Mouse (Mus musculus): ENCODE measurements around the gene Afg1l. TPM values are rescaled to one million over a fixed set of nuclear protein-coding genes. Genes with fewer than 3 reads are reported as not detected.
A peak's percentile ranks its signal among the peaks of the same experiment; 100 is the strongest.

Afg1l gene
- total RNA-seq, 2 experiments from 2014 or later, result 5.0 to 5.3 TPM

GRCm38 (mm10) chr10:42306422-42306821, 171.9 kb downstream of the Afg1l start:
- no peak for DNase-seq
- intact Hi-C loops (cut with DNase I), result loop anchor here (5.0 to 10.0 kb wide), 2 partner anchors 431 to 638 kb away; no protein-coding TSS in a partner anchor

GRCm38 (mm10) chr10:42300805-42301204, 177.6 kb downstream of the Afg1l start:
- intact Hi-C loops (cut with DNase I), result loop anchor here (10.0 kb wide), 1 partner anchor 644 kb away; no protein-coding TSS in a partner anchor
- DNase-seq, result no peak

DNA sequence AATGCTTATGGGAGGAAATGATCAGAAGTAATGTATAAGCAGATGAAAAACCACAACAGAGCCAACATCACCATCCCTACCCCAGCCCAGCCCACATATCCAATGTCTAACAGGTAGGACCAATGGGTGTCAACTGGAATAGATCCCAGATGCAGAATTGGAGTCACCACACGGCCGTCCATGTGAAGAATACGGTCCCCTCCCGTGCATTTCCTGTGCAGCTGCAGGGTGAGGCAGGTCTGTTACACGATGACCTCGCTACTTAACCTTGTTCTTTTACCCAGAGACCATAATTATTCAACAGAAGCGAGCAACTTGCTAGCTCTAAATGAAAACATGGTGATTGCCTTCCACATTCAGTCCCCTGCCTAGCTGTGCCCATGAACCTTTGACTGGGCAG, 178.4 kb downstream of the Afg1l start:
- intact Hi-C loops (cut with DNase I), result loop anchor here (10.0 kb wide), 3 partner anchors 605 to 785 kb away; partner anchors contain the start of gene Cd164
- DNase-seq, result no peak

DNA sequence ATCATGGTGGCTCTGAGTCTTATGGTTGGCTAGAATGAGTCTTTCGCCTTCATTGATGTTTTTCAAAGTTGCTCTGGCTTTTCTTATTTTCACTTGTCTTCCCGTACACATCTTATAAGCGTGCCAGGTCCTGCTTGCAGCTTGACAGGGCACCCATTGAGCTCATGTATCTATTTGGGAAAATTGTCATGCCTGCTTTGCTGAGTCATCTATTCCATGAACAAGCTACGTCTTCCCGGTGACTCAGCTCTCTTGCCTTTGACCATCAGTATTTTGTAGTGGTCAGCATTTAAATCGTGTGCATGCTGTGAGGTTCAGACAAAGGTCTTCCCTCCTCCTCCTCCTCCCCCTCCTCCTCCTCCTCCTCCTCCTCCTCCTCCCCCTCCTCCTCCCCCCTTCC, 178.9 kb downstream of the Afg1l start:
- DNase-seq, result no peak
- intact Hi-C loops (cut with DNase I), result loop anchor here (10.0 kb wide), 2 partner anchors 605 to 785 kb away; partner anchors contain the start of gene Cd164

DNA sequence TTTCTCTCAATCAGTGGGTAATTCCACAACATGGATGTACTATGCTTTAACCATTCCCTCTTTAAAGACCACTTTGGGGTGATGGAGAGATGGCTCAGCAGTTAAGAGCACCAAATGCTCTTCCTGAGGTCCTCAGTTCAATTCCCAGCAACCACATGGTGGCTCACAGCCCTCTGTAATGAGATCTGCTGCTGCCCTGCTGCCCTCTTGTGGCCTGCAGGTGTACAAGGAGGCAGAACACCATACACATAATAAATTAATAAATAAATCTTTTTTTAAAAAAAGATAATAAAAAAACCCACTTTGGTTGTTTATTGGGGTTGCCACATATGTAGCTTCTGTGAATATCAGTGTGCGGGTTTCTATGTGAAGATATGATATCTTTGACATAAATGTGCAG, 180.4 kb downstream of the Afg1l start:
- intact Hi-C loops (cut with DNase I), result loop anchor here (10.0 kb wide), 2 partner anchors 603 to 783 kb away; partner anchors contain the start of gene Cd164
- DNase-seq, result no peak

GRCm38 (mm10) chr10:42297109-42297508, 181.3 kb downstream of the Afg1l start:
- DNase-seq, result no peak
- intact Hi-C loops (cut with DNase I), result loop anchor here (10.0 kb wide), 2 partner anchors 602 to 782 kb away; partner anchors contain the start of gene Cd164

DNA sequence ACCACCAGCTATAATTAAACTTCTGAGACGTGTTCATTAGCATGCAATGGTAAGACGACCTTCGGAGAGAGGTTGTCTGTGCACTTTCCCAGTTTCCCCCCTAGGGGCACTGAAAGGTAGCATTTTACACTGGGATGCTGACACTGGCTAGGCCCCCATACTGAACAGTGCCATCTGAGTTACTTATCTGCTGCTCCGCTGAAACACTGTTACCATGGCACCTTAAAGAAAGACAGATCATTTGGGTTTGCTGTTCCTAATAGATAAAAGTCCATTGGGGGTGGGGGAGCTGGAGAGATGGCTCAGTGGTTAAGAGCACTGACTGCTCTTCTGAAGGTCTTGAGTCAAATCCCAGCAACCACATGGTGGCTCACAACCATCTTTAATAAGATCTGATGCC, 181.8 kb downstream of the Afg1l start:
- intact Hi-C loops (cut with DNase I), result loop anchor here (10.0 kb wide), 2 partner anchors 602 to 782 kb away; partner anchors contain the start of gene Cd164
- DNase-seq, result no peak

DNA sequence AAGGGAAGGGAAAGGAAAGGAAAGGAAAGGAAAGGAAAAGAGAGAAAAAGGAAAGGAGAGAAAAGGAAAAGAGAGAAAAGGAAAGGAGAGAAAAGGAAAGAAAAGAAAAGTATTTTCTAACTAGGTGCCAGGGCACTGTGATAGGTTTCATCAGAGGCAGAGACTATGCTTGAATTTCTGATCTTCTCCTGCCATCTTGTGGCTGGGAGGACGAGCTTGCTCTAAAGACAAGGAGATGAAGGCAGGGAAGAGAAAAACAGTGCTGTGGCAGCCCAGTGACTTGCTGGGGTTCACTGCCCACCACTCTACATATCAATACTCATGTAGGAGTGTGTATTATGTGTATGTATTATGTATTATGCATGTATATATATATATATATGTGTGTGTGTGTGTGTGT, 183.3 kb downstream of the Afg1l start:
- no peak for DNase-seq
- intact Hi-C loops (cut with DNase I), result loop anchor here (10.0 kb wide), 2 partner anchors 600 to 780 kb away; partner anchors contain the start of gene Cd164

- DNase-seq, result no peak
- intact Hi-C loops (cut with DNase I), result loop anchor here (5.0 to 10.0 kb wide), 4 partner anchors 312 to 780 kb away; partner anchors contain the start of gene Cd164
Observed at GRCm38 (mm10) chr10:42294392-42294791, 184.0 kb downstream of the Afg1l start.

DNA sequence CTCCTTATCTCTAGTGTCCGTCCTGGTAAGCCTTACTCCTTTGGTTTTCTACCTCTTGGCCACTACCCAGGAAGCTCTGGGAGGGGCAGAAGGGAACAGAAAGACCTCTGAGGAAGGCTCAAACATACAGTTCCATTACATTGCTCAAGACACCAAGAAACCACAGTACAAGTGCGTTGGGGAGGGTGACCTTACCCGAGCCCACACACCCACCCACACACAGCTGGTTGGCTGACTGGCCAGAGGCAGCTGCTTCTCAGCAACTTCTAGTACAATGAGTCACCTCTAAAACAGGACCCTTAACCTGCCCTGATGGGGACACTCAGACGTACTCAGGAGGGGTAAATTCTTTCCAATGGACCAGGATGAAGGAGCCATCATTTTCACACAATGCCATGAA, 184.5 kb downstream of the Afg1l start:
- no peak for DNase-seq
- intact Hi-C loops (cut with DNase I), result loop anchor here (5.0 to 10.0 kb wide), 4 partner anchors 312 to 779 kb away; partner anchors contain the start of gene Cd164

- intact Hi-C loops (cut with DNase I), result loop anchor here (5.0 to 10.0 kb wide), 4 partner anchors 309 to 777 kb away; partner anchors contain the start of gene Cd164
- peak; percentile 63 for DNase-seq
Observed at GRCm38 (mm10) chr10:42291360-42291759, 187.0 kb downstream of the Afg1l start.

DNA sequence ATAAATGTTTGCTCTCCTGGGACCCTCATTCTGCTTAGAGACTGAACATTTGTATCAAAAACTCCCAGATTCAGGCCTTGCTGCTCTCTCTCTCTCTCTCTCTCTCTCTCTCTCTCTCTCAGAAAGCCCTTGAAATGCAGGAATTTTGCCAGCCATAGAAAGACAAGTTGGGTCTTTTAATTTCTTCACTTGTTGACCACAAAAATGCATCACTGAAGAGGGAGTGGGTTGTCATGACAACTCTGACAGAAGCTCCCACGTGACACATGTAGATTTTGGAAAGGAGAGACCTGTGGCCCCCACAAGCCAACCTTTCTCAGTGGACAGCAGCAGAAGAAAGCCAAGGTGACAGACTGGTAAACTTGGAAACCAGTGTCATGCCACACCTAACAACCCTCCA, 190.7 kb downstream of the Afg1l start:
- DNase-seq, result no peak
- intact Hi-C loops (cut with DNase I), result no loop called here

GRCm38 (mm10) chr10:42278307-42278850, 200.0 kb downstream of the Afg1l start:
- intact Hi-C loops (cut with DNase I), result loop anchor here (5.0 to 10.0 kb wide), 2 partner anchors 264 to 446 kb away; partner anchors contain the start of gene Armc2
- no peak for DNase-seq

GRCm38 (mm10) chr10:42277476-42278306, 200.7 kb downstream of the Afg1l start:
- DNase-seq, result peak; percentile 99
- intact Hi-C loops (cut with DNase I), result loop anchor here (5.0 to 10.0 kb wide), 2 partner anchors 263 to 445 kb away; partner anchors contain the start of gene Armc2

GRCm38 (mm10) chr10:42276507-42277345, 201.6 kb downstream of the Afg1l start, which contains the start of gene Foxo3:
Gene Foxo3, minus strand, starts transcription at chr10:42276755.
- intact Hi-C loops (cut with DNase I), result loop anchor here (5.0 to 10.0 kb wide), 2 partner anchors 262 to 444 kb away; partner anchors contain the start of gene Armc2
- DNase-seq, result peak; percentile 92

DNA sequence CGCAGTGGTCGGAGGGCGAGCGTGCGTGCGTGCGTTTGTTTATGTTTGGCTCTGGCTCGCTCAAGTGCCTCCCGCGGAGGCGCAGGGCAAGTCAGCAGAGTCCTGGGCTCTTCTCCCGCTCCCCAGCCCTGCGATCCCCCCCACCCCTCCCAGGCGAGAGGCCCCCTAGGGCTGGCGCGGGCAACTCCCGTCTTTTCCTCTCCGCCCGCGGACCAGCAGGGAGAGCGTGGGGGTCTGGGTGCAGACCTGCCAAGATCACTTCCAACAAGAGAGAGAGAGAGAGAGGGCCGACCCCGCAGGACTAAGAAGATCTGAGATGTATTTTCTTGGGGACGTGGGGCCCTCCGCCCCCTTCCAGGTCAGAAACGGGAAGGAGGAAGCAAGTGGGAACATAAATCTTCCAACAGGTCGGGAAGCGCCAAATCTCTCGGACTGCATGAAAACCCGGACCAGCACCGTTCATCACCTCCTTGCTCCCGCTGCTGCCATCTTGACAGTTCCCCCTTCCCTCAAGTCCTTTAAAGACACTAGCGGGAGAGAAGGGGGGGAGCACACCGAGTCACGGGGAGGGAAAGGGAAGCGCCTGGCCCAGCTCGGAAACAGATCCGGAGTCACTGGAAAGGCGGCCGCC, 202.4 kb downstream of the Afg1l start:
- no peak for DNase-seq
- intact Hi-C loops (cut with DNase I), result loop anchor here (5.0 to 10.0 kb wide), 2 partner anchors 261 to 444 kb away; partner anchors contain the start of gene Armc2

DNA sequence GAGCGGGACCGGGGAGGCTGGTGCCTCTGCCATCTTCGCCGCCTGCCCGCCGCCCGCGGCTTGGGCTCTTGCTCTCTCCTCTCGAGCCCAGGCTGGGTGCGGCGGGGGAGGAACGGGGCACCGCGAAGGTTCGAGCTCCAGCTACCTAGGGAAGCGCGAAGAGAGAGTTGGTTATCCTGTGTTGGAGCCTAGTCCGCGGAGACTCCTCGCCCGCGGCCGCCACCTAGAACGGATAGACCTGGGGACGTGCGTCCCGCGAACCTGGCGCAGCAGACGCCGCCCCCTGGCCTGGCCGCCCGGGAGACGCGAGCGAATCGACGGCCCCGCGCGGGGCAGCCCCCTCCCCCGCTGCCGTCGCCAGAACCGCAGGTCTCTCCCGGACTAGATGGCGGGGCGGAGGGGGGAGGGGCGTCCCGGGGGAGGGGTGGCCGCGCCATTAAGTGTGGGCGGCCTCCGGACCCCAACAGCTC, 202.9 kb downstream of the Afg1l start:
- intact Hi-C loops (cut with DNase I), result loop anchor here (5.0 to 10.0 kb wide), 2 partner anchors 261 to 443 kb away; partner anchors contain the start of gene Armc2
- DNase-seq, result peak; percentile 53

GRCm38 (mm10) chr10:42274712-42275400, 203.5 kb downstream of the Afg1l start:
- DNase-seq, result peak; percentile 29

More at GRCm38 (mm10) chr10:42274712-42275400, 203.5 kb downstream of the Afg1l start:
- intact Hi-C loops (cut with DNase I), result loop anchor here (5.0 to 10.0 kb wide), 3 partner anchors 260 to 443 kb away; partner anchors contain the start of gene Armc2

Data from left cerebral cortex, postnatal 4 days (tissue).